Mouse (Mus musculus) small intestine, adult 2 months (tissue): ENCODE measurements around the gene Rars2.

Source experiments
- CTCF ChIP-seq: fragments of 200-500 bp; IDR thresholded peaks from 2 replicates; pipeline ENCODE4 v1.5.1; 2012; ENCODE audit warnings: low read depth, mild to moderate bottlenecking, control low read depth, inconsistent platforms, low read length, moderate library complexity, mixed read lengths; ENCODE audit not compliant: insufficient replicate concordance, insufficient read length; ENCODE audit errors: extremely low read depth
- POLR2A ChIP-seq: fragments of 200-500 bp; IDR thresholded peaks from 2 replicates; pipeline ENCODE4 v1.6.1; 2012; ENCODE audit warnings: low read depth, mild to moderate bottlenecking, control low read depth, inconsistent platforms, low read length, moderate library complexity

DNA sequence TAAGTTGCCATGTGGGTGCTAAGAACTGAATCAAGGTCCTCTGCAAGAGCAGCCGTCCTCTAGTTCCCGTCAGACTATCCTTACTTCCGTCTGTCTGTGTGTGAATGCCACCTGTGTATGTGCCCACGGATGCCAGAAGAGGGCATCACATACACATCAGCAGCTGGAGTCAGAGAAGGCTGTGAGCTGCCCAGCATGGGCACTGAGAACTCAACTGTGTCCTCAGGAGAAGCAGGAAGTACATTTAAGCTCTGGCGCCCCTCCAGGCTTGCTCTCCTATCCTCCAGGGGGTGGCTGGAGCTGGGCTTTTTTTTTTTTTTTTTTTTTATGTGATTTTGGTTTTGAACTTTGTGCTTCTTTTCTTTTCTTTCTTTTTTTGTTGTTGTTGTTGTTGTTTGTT lies 65.8 kb downstream of the Rars2 start:
- TF ChIP-seq CTCF (no peak), POLR2A (no peak)
